Mouse (Mus musculus): ENCODE data around the gene AL731706.2.
A peak's percentile ranks its signal among the peaks of the same experiment; 100 is the strongest.

- TF ChIP-seq CTCF (conservative IDR thresholded peaks at IDR 0.05; ENCODE audit: insufficient read depth, insufficient read length, low read depth, low read length) = peak; percentile 33
- TF ChIP-seq POLR2A (IDR thresholded peaks at IDR 0.05; ENCODE audit: low read depth, low read length) = no peak
These were observed 1.4 kb upstream of the AL731706.2 start for GRCm38 (mm10) chr2:136886846-136887245.
